Mouse (Mus musculus): ENCODE measurements around the gene Efr3b. TPM values are rescaled to one million over a fixed set of nuclear protein-coding genes. Genes with fewer than 3 reads are reported as not detected.
"Not testable (repeated sequence)": the region's sequence is repeated elsewhere in the genome, so short reads cannot be mapped to it uniquely, and the experiment has no call there.

The Efr3b gene
- total and polyA plus RNA-seq, 2 experiments from 2014 or later = 25.5 to 86.6 TPM

DNA sequence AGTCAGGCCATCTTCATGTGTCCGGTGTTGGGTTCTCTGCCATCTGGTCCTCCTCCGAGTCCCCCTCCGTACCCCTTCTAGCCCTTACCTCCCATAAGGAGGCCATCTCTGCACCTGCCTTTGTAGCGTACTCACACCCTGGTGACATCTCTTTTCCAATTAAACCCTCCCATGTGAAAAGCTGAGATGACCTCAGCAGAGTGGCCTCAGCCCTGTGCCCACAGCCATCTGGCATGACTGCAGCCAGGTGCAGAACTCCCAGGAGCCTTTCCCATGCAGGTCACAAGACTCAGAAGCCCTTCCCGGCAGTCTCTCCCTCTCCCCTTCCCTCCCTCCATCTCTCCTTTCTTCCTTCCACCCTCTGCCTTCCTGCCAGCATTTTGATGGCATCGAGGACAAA is 91.2 kb downstream of the Efr3b start:
- Histone ChIP-seq H3K4me2 (ENCODE audit: low read depth) (no peak overlapping the region), H3K4me1 (ENCODE audit: insufficient read depth) (no peaks in the 10 kb centered on the region), H3K36me3 (ENCODE audit: insufficient read depth) (no peaks in the 10 kb centered on the region), H3K4me3 (ENCODE audit: low read depth, low read length) (no peak overlapping the region), H3K9me3 (ENCODE audit: low read length) (no peaks in the 10 kb centered on the region), H3K9ac (no peak overlapping the region), H3K27ac (ENCODE audit: low read depth, low read length) (no peak overlapping the region), H3K27me3 (ENCODE audit: insufficient read depth, low read length) (no peaks in the 10 kb centered on the region)
- DNase-seq (no peak), ATAC-seq (no peak)
- WGBS = 61% methylated on average over 6 of the region's 6 CpGs
- no peak for TF ChIP-seq CTCF (IDR thresholded peaks at IDR 0.05; ENCODE audit: low read depth)

DNA sequence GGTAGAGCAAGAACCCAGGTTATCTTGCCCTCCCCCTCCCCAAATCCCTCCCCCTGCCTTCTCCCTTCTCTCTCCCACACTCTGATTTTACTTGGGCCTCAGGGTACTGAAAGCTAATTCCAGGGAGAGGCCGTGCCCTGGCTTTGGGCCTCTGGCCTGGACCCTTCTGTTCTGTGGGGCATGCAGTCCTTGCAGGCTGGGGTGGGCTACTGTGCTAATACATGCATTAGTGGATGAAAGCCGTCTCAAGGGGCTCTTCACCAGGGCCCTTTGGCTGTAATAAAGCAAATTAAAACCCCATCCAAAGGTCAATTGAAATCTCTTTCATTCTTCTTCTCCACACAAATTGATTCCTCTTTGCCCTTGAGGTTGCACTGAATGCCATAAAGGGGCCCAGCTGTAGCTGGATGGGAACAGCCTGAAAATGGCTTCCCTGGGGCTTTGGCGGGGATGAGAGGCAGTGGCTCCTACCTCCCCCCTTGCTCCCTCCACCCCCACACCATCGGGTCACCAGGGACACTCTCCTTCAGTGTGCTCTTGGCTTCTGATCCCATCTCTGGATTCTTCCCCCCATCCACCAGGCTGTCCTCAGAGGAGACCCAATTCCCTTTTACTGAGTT is 94.2 kb downstream of the Efr3b start:
- Histone ChIP-seq H3K4me1 (ENCODE audit: insufficient read depth) (no peaks in the 10 kb centered on the region), H3K27me3 (ENCODE audit: insufficient read depth, low read length) (no peaks in the 10 kb centered on the region), H3K36me3 (ENCODE audit: insufficient read depth) (no peaks in the 10 kb centered on the region), H3K9ac (no peak overlapping the region), H3K4me3 (ENCODE audit: low read depth, low read length) (no peak overlapping the region), H3K27ac (ENCODE audit: low read depth, low read length) (no peak overlapping the region), H3K4me2 (ENCODE audit: low read depth) (no peak overlapping the region), H3K9me3 (ENCODE audit: low read length) (no peaks in the 10 kb centered on the region)
- 40% methylated on average over 4 of the region's 4 CpGs for WGBS
- no peak for ATAC-seq
- no peak for TF ChIP-seq CTCF (IDR thresholded peaks at IDR 0.05; ENCODE audit: low read depth)
- DNase-seq = no peak

DNA sequence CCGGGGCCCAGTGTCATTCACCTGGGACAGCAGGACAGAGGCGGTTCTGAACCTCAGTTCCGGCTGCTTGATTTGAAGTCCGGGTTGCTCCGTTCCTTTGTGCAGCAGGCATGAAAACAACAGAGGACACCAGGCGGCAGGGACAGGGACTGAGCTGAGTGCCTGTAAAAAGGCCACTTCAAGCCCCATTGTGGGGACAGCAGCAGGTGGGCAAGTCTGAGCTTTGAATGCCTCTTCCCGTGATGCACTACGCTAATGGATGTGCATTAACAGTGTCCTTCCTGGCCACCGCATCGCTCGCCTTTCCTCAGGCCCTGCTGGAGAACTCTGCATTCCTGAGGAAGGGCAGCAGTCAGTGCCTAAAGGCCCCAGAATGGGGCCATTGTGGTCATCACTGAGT is 96.7 kb downstream of the Efr3b start:
- ATAC-seq = no peak
- 13% methylated on average over 11 of the region's 11 CpGs for WGBS
- no peak overlapping the region for H3K9ac ChIP-seq

DNA sequence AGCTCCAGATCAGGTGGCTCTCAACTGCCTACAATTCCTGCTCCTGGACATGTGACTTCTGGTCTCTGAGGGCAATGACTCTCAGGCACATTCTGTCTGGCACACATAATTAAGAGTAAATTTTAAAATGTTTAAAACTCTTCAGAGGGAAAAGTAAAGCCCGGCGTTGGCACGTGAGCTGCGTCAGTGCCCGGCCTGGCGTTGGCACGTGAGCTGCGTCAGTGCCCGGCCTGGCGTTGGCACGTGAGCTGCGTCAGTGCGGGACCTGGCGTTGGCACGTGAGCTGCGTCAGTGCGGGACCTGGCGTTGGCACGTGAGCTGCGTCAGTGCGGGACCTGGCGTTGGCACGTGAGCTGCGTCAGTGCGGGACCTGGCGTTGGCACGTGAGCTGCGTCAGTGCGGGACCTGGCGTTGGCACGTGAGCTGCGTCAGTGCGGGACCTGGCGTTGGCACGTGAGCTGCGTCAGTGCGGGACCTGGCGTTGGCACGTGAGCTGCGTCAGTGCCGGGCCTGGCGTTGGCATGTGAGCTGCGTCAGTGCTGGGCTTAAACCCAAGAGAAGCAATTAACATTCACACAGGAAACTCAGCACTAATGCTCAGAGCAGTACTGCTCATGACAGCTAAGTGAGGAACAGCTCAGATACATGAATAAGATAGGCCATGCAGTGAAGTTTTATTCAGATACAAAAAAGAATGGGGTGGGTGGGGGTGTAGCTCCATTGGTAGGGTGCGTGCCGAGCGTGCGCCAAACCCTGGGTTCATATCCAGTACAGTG is 108.4 kb downstream of the Efr3b start:
- H3K36me3 ChIP-seq (ENCODE audit: insufficient read depth); H3K4me1 ChIP-seq (ENCODE audit: insufficient read depth); H3K4me3 ChIP-seq (ENCODE audit: low read depth, low read length); H3K27me3 ChIP-seq (ENCODE audit: insufficient read depth, low read length); H3K27ac ChIP-seq (ENCODE audit: low read depth, low read length); H3K9me3 ChIP-seq (ENCODE audit: low read length): not testable (repeated sequence)
- H3K4me2 ChIP-seq (ENCODE audit: low read depth) = peak overlapping the region; percentile 29
- peak; percentile 76 for DNase-seq
- peak; percentile 93 for ATAC-seq
- WGBS = 65% methylated on average over 30 of the region's 47 CpGs
- 0 out of 2 replicates have a peak overlapping the region, but pooled peaks have one; percentile 3 for H3K9ac ChIP-seq

More for the DNA sequence above, 96.7 kb downstream of the Efr3b start:
- no peak overlapping the region for H3K27ac ChIP-seq (ENCODE audit: low read depth, low read length)
- no peaks in the 10 kb centered on the region for H3K4me1 ChIP-seq (ENCODE audit: insufficient read depth)
- H3K4me3 ChIP-seq (ENCODE audit: low read depth, low read length) = no peak overlapping the region
- TF ChIP-seq CTCF (IDR thresholded peaks at IDR 0.05; ENCODE audit: low read depth) = no peak
- no peaks in the 10 kb centered on the region for H3K27me3 ChIP-seq (ENCODE audit: insufficient read depth, low read length)
- no peaks in the 10 kb centered on the region for H3K36me3 ChIP-seq (ENCODE audit: insufficient read depth)
- no peak overlapping the region for H3K4me2 ChIP-seq (ENCODE audit: low read depth)
- no peaks in the 10 kb centered on the region for H3K9me3 ChIP-seq (ENCODE audit: low read length)
- no peak for DNase-seq

DNA sequence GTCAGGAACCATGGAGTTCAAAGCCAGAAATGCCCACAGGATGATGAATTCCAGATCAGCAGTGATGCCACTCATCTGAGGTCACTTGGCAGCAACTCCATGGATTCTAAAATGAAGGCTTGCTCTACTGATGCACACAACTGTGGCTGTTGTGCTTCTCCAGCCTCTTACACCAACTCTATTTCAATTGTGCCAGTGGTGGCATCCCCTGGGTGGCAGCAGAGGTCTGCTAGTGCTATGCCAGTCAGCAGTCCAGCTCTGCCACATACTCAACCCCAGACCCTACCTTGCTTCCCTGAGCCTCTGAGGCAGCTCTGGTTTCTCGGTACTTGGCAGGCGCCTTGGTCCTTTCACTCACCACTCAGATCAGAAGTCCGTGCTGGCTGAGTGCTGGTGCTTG is 109.9 kb downstream of the Efr3b start:
- H3K9ac ChIP-seq = no peak overlapping the region
- ATAC-seq (peak; percentile 37; the same call in 1 of the 2 replicates), DNase-seq (peak; percentile 31)
- no peaks in the 10 kb centered on the region for H3K27me3 ChIP-seq (ENCODE audit: insufficient read depth, low read length)
- TF ChIP-seq CTCF (IDR thresholded peaks at IDR 0.05; ENCODE audit: low read depth) = peak; percentile 63
- H3K4me1 ChIP-seq (ENCODE audit: insufficient read depth) = no peaks in the 10 kb centered on the region
- no peak overlapping the region for H3K27ac ChIP-seq (ENCODE audit: low read depth, low read length)
- H3K4me3 ChIP-seq (ENCODE audit: low read depth, low read length) = no peak overlapping the region
- H3K4me2 ChIP-seq (ENCODE audit: low read depth) = no peak overlapping the region
- H3K9me3 ChIP-seq (ENCODE audit: low read length) = no peaks in the 10 kb centered on the region
- H3K36me3 ChIP-seq (ENCODE audit: insufficient read depth) = no peaks in the 10 kb centered on the region
- 79% methylated on average over 3 of the region's 3 CpGs for WGBS

DNA sequence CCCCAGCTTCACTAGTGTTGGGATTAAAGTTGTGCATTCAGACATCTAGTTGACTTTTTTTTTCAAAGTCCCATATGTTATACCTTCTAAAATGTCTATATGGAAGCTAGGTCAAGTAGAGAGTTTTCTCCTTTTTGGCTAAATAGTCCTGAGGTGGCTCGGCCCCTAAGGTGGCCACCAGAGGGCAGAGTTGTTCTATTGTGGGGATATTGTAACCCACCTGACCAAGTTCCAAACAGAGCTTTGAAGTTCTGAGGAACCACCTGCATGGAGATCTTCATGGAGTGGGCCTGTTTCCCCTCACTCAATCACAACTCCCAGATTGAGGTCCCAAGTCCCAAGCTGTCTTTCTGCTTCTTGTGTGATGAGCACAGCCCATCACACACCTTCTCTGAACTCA is 112.6 kb downstream of the Efr3b start:
- DNase-seq = peak; percentile 58
- ATAC-seq = no peak
- Histone ChIP-seq H3K4me2 (ENCODE audit: low read depth) (no peak overlapping the region), H3K4me1 (ENCODE audit: insufficient read depth) (no peaks in the 10 kb centered on the region), H3K9me3 (ENCODE audit: low read length) (no peaks in the 10 kb centered on the region), H3K9ac (no peak overlapping the region), H3K27ac (ENCODE audit: low read depth, low read length) (no peak overlapping the region), H3K27me3 (ENCODE audit: insufficient read depth, low read length) (no peaks in the 10 kb centered on the region), H3K36me3 (ENCODE audit: insufficient read depth) (no peaks in the 10 kb centered on the region), H3K4me3 (ENCODE audit: low read depth, low read length) (no peak overlapping the region)
- 2% methylated on average over 1 of the region's 1 CpGs for WGBS
- TF ChIP-seq CTCF (IDR thresholded peaks at IDR 0.05; ENCODE audit: low read depth) = peak; percentile 71

DNA sequence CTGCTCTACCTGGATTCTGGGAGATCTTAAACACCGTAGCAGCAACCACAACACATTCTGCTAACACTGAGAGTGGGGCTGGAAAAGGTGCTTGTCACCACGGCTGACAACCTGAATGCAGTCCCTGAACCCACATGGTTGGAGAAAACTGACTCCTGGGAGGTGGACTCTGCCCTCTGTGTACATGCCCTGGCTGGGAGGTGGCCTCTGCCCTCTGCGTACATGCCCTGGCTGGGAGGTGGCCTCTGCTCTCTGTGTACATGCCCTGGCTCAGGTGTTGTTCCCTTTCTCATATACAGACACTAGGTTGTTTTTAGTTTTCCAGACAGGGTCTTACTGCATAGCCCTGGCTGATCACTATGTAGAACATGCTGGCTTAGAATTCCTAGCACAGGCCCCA is 119.3 kb downstream of the Efr3b start:
- 82% methylated on average over 3 of the region's 3 CpGs for WGBS
- Histone ChIP-seq H3K27ac (ENCODE audit: low read depth, low read length) (no peak overlapping the region), H3K9ac (no peak overlapping the region), H3K27me3 (ENCODE audit: insufficient read depth, low read length) (no peaks in the 10 kb centered on the region), H3K4me3 (ENCODE audit: low read depth, low read length) (no peak overlapping the region), H3K36me3 (ENCODE audit: insufficient read depth) (0 out of 2 replicates have a peak, but pooled peaks cover 5% of the 10 kb centered on the region), H3K9me3 (ENCODE audit: low read length) (no peaks in the 10 kb centered on the region), H3K4me1 (ENCODE audit: insufficient read depth) (no peaks in the 10 kb centered on the region; the same call in 1 of the 2 replicates), H3K4me2 (ENCODE audit: low read depth) (no peak overlapping the region)
- no peak for DNase-seq
- ATAC-seq = no peak
- TF ChIP-seq CTCF (IDR thresholded peaks at IDR 0.05; ENCODE audit: low read depth) = no peak
